Mouse (Mus musculus): ENCODE measurements around the gene Prpf4b.

DNA sequence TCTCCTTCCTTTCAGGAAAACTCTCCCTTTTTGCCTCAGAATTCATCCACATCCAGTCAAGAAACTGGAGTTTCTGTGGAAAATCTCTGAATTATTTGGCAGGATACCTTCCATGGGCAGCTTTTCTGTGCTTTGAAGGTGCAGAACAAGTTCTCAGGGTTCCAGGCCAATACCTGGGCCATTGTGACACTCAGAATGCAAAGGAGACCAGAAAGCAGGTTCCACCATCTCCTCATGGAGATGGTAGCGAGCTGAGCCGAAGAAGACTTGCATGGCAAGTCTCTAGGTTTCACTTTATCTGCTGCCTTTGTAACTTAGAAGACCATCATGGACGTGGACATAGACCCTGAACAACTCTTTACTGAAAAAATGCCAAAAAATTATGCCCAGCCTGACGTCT lies 49.1 kb downstream of the Prpf4b start, which contains the start of the genes Fam217a and 4933417A18Rik:
- TF ChIP-seq CTCF (IDR thresholded peaks at IDR 0.05; ENCODE audit: low read depth) (no peak), EP300 (IDR thresholded peaks at IDR 0.05; ENCODE audit: low read depth) (no peak)

All from liver, embryonic 14.5 days (tissue).